Mouse (Mus musculus) thymus, adult 2 months (tissue): Measurements from ENCODE around the gene Ccdc34. TPM values are rescaled to one million over a fixed set of nuclear protein-coding genes. Genes with fewer than 3 reads are reported as not detected.
"Not testable (repeated sequence)": the region's sequence is repeated elsewhere in the genome, so short reads cannot be mapped to it uniquely, and the experiment has no call there.

ENCODE experiments used
- DNase-seq: peaks from one replicate; pipeline ENCODE4 v3.0.0; 2021
- H3K27ac ChIP-seq: fragments of 200-500 bp; 2 replicates; pipeline ENCODE4 v1.5.1; 2012; ENCODE audit warnings: low read length, control low read depth; ENCODE audit not compliant: control insufficient read depth, insufficient read depth
- H3K27me3 ChIP-seq: fragments of 200-500 bp; 2 replicates; pipeline ENCODE4 v1.6.1; 2012; ENCODE audit warnings: mild to moderate bottlenecking, low read length, moderate library complexity, mixed read lengths; ENCODE audit not compliant: control insufficient read depth, insufficient read depth
- H3K36me3 ChIP-seq: fragments of 200-500 bp; 2 replicates; pipeline ENCODE4 v1.6.1; 2012; ENCODE audit warnings: mild to moderate bottlenecking, low read length, moderate library complexity; ENCODE audit not compliant: control insufficient read depth, insufficient read depth
- H3K4me1 ChIP-seq: fragments of 200-500 bp; replicated peaks from 2 replicates; pipeline ENCODE4 v1.6.1; 2012; ENCODE audit warnings: low read length; ENCODE audit not compliant: control insufficient read depth, insufficient read depth
- H3K4me3 ChIP-seq: fragments of 200-500 bp; 2 replicates; pipeline ENCODE4 v1.5.1; 2012; ENCODE audit warnings: mild to moderate bottlenecking, low read length, control low read depth, moderate library complexity; ENCODE audit not compliant: control insufficient read depth, insufficient read depth
- CTCF ChIP-seq: fragments of 200-500 bp; IDR thresholded peaks from 2 replicates; pipeline ENCODE4 v1.5.1; 2012; ENCODE audit warnings: mild to moderate bottlenecking, control low read depth, low read length, moderate library complexity, borderline replicate concordance; ENCODE audit not compliant: control insufficient read depth, poor library complexity, insufficient read depth; ENCODE audit errors: extremely low read depth
- POLR2A ChIP-seq: fragments of 200-500 bp; IDR thresholded peaks from 2 replicates; pipeline ENCODE4 v1.6.1; 2012; ENCODE audit warnings: mild to moderate bottlenecking, low read length, control low read depth, moderate library complexity; ENCODE audit not compliant: control insufficient read depth, poor library complexity, insufficient read depth; ENCODE audit errors: extremely low read depth
- WGBS: fragments of 180-500 bp; shearing (Covaris S2); methylation state at CpG from one replicate; pipeline ENCODE4 v1.1.7; 2018; 5-methylcytosine and 5-hydroxymethylcytosine counted together
- polyA plus RNA-seq: library from polyadenylated mRNA; depleted of rRNA; stranded (reverse); fragments of >200 nt; gene quantifications from 2 replicates; pipeline ENCODE4 v1.2.3, GENCODE M21; 2012

Ccdc34 gene
- polyA plus RNA-seq, 1 experiment = 17.8 TPM

DNA sequence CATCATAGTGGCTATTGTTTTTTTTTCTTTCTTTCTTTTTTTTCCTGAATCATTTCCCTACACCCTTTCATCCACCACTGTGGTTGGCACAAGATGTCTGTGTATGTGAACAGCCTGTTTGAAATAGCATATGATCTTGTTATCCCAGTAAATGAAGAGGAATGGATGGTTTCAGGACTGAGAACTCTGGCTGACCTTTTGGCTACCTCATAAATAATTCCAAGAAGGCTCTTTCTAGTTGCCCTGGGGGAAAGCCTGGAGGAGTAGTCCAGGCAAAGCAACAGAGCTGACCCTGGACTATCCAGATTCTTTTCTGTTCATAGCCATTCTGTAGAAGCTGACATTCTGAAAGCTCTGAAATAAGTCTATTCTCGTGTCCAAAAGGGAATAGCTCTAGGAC lies 119.7 kb downstream of the Ccdc34 start:
- no peak overlapping the region for H3K27ac ChIP-seq
- no peaks in the 10 kb centered on the region for H3K4me1 ChIP-seq
- no peaks in the 10 kb centered on the region for H3K27me3 ChIP-seq
- no peaks in the 10 kb centered on the region for H3K36me3 ChIP-seq
- H3K4me3 ChIP-seq = no peak overlapping the region
- TF ChIP-seq POLR2A = no peak
- TF ChIP-seq CTCF = no peak
- no peak for DNase-seq
- 78% methylated on average over 1 of the region's 1 CpGs for WGBS

DNA sequence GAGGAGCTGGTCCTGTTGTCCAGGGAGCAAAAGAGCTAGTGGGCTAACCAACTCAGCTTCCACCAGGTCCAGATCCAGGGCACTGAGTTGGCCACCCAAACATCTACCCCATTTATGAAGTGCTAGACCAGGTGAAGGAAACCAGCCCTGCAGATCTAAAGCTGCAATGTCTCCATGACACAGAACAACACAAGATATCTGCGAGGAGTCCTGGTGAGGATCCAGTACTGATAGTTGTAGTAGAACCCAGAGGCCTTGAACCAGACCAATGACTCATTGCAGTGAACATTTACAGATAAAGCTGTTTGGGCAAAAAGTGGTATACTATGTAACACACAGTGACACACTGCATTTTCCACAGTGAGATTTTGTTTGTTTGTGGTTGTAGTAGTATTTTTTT lies 120.5 kb downstream of the Ccdc34 start:
- TF ChIP-seq CTCF (no peak), POLR2A (no peak)
- Histone ChIP-seq H3K27ac (no peak overlapping the region), H3K4me1 (no peaks in the 10 kb centered on the region), H3K27me3 (no peaks in the 10 kb centered on the region), H3K4me3 (no peak overlapping the region), H3K36me3 (no peaks in the 10 kb centered on the region)
- no peak for DNase-seq
- 91% methylated on average over 1 of the region's 1 CpGs for WGBS

- not testable (repeated sequence) for H3K27me3 ChIP-seq, H3K4me3 ChIP-seq, DNase-seq, H3K27ac ChIP-seq, H3K36me3 ChIP-seq, H3K4me1 ChIP-seq
Observed at GRCm38 (mm10) chr2:110147980-110148379, 130.4 kb downstream of the Ccdc34 start.

DNA sequence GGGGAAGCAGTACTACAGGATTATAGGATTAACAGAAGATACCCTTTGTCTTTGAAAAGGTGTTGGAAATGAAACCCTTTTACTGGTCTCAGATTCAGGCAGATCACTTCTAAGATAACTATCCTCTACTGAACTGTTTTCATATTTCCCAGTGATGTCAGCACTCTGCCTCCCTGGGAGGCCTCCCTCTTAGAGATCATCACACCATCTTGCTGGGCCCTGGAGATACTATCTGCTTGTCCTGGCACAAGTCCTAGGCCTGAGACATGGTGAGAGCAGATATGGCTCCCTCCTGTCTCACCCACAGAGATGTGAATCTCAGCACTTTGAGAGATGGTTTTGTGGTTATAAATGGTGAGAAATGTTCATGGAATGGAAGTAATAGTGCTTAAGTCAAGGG lies 131.6 kb downstream of the Ccdc34 start:
- no peak for DNase-seq
- H3K36me3 ChIP-seq = no peaks in the 10 kb centered on the region
- H3K27me3 ChIP-seq = no peaks in the 10 kb centered on the region
- TF ChIP-seq CTCF (no peak), POLR2A (no peak)
- H3K27ac ChIP-seq = no peak overlapping the region
- H3K4me3 ChIP-seq = no peak overlapping the region
- no peaks in the 10 kb centered on the region for H3K4me1 ChIP-seq

GRCm38 (mm10) chr2:110156321-110156720 lies 138.7 kb downstream of the Ccdc34 start:
- no peak for DNase-seq
- 95% methylated on average over 2 of the region's 2 CpGs for WGBS
- Histone ChIP-seq H3K4me3 (no peak overlapping the region), H3K27me3 (no peaks in the 10 kb centered on the region), H3K27ac (no peak overlapping the region), H3K4me1 (no peaks in the 10 kb centered on the region), H3K36me3 (no peaks in the 10 kb centered on the region)
- TF ChIP-seq POLR2A (no peak), CTCF (no peak)

DNA sequence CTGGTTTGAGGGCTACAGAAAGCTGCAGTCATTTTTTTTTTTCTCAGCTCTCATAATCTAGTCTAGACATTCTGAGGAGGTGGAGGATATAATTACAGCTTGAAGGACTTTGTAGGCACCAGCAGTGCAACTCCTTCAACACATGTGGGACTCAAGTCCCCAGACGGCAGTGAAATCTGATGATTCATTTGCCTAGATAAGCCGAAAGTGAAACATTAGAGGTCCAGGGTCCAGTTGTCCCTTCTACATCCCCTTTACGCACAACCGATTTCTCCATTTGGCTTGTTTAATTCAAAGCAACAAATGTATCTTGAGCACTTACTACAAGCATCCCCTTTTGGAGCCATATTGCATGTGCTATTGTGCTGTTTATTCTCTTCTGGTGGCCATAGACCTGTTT lies 147.4 kb downstream of the Ccdc34 start:
- no peak for TF ChIP-seq CTCF
- no peak for TF ChIP-seq POLR2A
- H3K4me1 ChIP-seq = no peaks in the 10 kb centered on the region
- H3K36me3 ChIP-seq = no peaks in the 10 kb centered on the region
- no peaks in the 10 kb centered on the region for H3K27me3 ChIP-seq
- 93% methylated on average over 4 of the region's 4 CpGs for WGBS
- no peak for DNase-seq
- H3K27ac ChIP-seq = no peak overlapping the region
- H3K4me3 ChIP-seq = no peak overlapping the region

DNA sequence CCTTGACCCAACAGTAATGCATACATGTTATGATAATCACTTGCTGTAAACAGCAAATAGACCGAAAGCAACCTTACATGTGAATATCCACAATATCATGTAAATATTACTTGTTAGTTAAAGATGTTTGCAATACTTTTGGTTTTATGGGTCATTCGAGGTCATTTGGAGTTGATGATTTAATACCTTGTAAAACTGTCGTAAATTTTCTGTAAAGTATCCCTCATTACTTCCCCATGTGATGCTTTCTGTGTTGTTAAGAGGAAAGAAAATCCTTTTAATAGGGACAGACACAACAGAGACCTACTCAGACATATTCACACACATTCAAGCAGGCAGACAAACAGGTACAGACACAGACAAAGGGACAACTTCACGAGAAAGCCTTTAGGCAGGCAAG lies 150.1 kb downstream of the Ccdc34 start:
- 77% methylated on average over 4 of the region's 4 CpGs for WGBS
- Histone ChIP-seq H3K4me3 (no peak overlapping the region), H3K27me3 (no peaks in the 10 kb centered on the region), H3K36me3 (no peaks in the 10 kb centered on the region), H3K4me1 (no peaks in the 10 kb centered on the region), H3K27ac (no peak overlapping the region)
- no peak for TF ChIP-seq POLR2A
- DNase-seq = no peak
